Mouse (Mus musculus): Measurements from ENCODE around the gene Gm21964.

The Gm21964 gene

GRCm38 (mm10) chr8:110100907-110101306, at the start of gene Gm21964:
Gene Gm21964 (plus strand): TSS chr8:110101207.
- in situ Hi-C loops (cut with MboI) = no loop called here

DNA sequence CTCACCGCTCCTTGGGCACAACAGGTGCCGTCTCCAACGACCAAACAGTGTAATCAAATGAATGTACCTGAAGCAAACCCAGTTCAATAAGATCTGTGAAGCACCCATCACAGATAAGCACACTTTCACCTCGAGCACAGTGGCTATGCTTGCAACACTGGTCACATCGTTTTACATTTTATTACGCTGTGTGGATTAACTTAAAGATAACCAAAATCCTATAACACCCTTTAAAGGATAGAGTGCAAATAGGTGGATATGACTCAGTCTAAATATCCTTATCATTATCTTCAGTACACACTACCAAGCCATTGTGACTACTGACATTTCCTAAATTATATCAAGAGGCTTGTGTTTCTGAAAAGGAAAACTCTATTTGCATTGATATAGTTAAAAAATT, 49.8 kb upstream of the Gm21964 start:
- in situ Hi-C loops (cut with MboI) = no loop called here

DNA sequence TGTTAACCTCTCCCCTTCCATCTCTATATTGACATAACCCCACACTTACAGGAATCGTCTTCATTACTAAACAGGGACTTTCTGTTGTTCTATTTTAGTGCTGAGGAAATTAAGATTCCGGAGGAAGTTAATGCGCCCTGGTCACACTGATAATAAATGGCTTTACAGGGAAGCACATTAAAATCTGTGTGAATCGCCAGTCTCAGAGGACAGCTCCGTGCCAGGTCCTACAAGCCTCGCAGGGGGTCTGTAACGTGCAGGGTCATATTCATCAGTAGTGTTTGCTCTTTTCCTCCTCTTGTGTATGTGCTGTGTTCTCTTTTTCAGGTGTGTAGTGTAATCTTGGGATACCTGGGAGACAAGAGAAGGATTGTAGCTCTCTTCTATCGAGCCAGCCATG, 42.8 kb upstream of the Gm21964 start:
- in situ Hi-C loops (cut with MboI) = no loop called here

DNA sequence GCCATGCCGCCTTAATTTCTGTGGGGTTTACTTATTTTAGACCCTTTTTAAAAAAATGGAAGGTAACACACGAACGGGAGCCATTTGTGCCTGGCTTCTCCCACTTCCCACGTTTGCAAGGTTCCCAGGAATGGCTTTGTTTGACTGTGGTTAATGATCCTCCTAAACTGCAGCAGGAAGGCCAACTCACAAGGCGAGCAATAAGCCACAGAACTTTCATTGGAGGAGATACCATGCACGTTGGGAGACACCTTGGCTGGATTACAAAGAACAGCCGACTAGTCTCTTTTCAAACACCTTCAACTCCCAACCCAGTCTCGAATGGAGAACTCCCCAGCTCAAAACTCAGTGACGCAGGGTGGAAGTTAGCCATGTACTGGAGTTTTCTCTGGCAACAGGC, 36.8 kb upstream of the Gm21964 start:
- in situ Hi-C loops (cut with MboI) = no loop called here

DNA sequence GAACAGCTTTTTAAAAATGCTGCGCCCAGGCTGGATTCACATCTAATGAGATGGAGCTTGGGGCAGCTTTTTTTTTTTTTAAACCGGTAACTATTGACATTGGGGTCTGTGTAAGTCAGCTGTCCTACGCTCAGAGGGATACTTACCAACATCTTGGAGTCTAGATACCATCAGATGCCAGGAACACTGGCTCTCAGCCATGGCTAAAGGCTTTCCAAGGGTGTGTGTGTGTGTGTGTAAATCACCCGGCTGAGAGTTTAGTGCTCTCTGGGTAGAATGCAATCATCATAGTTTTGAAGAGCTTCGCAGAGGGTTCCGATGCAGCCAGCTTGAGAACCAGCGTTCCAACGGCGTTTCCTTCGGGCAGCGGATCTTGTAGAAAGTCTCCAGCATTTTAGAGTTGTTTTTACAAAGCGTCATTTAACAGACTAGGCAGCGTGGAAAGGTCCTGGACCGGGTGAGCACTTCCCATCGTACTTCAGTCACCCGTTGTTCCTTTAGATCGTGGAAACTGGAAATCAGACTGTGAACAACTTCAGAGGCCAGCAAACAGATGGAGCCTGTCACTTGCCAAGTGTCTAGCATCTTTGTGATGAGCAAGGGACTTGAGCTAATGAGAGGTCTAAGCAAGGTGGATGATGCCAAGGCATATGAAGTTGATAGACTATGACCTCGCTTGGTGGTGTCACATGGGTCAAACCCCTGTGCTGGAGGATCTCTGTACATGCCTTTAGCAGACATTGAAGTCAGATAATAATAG, 36.2 kb upstream of the Gm21964 start:
- in situ Hi-C loops (cut with MboI) = no loop called here

DNA sequence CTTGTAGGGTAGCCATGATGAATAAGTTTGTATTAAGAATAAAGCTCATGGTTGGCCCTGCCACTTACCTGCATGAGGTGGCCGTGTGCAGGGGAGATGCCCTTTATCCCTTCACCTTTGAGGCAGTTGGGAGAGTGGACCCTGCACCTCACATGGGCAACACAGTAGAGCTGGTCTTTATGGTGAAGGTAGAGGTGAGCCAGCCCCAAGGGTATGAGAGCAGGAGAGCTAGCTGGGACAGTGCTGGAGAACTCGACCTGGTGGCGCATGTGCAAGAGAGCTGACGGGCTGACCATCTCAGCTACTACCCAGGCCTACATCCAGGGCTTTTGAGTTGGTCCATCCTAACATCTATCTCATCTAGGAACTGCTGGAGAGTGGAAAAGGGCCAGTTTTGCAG, 35.3 kb upstream of the Gm21964 start:
- in situ Hi-C loops (cut with MboI) = no loop called here

- in situ Hi-C loops (cut with MboI) = no loop called here
Measured at GRCm38 (mm10) chr8:110069706-110070105, 31.3 kb upstream of the Gm21964 start.

GRCm38 (mm10) chr8:110071600-110071999, 29.4 kb upstream of the Gm21964 start:
- in situ Hi-C loops (cut with MboI) = no loop called here

DNA sequence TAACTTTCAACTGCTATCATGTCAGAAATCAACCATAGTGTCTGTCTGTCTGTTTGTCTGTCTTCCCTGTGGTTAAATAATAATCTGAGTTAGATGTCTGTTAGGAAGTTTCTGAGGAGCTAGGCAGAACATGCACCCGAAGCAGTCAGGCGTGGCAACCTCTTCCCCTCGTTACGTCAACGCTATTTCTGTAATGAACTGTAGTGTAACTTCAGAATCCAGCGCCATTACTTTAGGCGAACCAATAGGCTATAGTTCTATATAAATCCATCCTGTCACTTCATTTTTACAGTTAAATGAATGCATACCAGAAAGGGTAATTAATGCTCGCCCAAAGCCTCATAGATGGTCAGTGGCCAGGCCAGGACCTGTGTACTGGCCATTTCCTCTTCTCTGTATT, 26.5 kb upstream of the Gm21964 start:
- in situ Hi-C loops (cut with MboI) = no loop called here

DNA sequence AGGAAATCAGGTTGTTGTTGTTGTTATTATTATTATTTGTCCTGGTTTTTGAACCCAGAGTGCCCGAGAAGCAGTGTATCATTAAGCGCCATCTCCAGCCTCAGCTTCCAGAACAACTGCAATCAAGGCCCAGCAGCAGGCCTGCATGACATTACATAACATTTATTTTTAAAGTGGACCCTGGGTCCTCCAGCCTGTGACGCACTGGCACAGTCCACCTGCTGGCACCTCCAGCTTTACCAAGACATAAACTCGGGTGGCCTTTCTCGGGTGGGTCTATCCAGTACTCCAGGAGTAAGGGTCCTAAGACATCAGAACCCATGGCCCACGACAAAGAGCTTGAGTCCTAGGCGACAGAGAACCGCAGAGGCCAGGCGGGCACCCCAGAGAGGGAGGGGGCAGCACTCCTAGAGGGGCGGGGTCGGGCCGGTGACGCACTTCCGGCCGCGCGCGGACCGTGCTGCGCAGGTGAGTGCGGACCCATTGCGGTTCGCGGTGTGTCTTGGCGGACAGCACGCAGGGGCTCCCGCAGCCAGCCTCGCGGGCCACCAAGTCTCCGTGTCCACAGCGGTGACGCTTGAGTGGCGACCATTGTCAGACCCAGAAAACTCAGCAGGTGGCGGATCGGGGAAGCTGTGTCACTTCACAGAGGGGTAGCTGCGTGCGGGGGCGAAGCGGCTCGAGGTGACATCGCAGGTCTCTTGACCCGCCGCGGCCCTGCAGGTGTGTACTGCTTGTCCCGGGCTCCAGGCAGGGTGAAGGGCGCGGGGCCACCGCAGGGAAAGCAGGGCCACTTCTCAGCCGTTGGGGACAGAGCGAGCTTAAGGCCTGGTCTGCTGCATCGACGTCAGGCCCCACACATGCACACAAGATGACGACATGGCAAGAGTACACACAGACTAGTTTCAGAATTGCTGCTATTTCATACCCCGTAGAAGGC, 21.5 kb upstream of the Gm21964 start, which contains the start of gene Zfp612:
TSS of gene Zfp612 (plus strand) at position 465 of the 940 bp plus-strand sequence.
- in situ Hi-C loops (cut with MboI) = no loop called here

- in situ Hi-C loops (cut with MboI) = no loop called here
Measured at GRCm38 (mm10) chr8:110082416-110083105, 18.4 kb upstream of the Gm21964 start.

DNA sequence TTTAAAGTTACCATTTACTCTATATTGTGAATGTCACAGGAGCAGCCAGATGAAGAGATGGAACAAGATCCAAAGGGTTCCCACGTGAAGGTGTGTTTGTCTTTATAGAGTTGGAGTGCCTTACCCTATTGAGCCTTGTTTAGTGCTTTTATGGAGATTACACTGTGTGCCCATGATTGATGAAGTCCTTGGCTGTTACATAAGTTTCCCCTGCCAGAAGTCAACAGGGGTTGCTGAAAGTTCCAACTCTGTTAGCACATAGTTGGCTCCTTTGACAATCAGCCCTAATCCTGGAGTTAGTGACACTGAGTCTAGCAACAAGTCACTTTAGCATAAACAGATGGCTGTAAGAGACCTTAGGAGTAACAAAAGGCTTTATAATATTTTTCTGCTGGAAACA, 9.1 kb upstream of the Gm21964 start:
- in situ Hi-C loops (cut with MboI) = no loop called here

DNA sequence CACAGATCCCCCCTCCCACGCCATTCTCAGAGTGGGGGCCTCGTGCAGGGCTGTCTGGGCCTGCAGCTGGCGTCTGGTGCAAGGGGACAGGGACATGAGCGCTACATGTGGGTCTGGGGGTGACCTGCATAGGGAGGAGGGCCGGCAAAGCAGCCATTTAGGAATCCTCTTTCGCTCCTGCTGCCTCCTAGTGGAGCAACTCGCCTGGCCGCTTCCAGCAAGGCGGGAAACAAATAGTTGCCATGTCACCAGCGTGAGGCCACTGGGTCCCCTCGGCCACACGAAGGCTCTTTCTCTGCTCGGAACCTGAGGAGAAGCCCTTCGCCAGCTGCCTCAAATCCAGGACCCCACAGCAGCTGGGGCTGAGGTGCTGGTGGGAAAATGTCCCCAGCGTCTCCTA, 669 bp downstream of the Gm21964 start:
- in situ Hi-C loops (cut with MboI) = no loop called here

DNA sequence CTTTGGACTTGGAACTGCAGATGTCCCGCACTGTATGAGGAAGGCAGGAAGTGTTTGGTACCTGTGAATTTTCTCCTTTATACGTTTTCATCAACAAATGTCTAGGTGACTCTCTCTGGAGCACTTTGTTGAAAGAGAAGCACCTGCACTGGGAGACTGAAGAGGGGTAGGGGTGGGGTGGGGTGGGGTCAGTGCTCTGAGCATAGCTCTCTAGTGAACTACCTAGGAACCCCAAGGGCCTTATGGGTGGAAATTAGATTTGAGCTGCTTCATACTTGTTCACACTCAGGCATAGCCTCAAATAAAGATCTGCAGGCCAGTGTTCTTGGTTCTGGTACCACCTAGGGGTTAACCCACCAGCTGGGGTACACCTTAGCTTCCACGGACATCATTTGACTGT, 1.6 kb downstream of the Gm21964 start, which contains the start of gene Gm17720:
TSS of gene Gm17720 (minus strand) at position 101 of the 400 bp plus-strand sequence.
- in situ Hi-C loops (cut with MboI) = no loop called here

DNA sequence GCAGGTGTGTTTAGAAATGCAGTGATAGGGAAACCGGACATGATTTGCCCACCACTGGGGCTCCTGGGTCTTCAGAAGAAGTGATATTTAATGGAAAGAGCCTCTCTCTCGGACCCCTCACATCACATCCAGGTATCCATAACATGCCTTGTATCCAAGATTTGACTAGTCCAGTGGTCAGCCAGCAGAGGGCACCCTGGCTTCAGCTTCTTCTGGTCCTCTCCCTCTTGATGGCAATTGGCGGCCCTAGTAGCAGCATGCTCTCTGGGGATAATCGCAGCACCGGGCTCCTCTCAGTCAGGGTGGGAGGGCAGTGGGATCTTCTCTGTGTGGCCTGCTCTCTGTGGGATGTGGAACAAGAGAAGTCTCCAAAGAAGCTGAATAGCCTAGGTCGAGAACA, 18.7 kb downstream of the Gm21964 start:
- in situ Hi-C loops (cut with MboI) = no loop called here

DNA sequence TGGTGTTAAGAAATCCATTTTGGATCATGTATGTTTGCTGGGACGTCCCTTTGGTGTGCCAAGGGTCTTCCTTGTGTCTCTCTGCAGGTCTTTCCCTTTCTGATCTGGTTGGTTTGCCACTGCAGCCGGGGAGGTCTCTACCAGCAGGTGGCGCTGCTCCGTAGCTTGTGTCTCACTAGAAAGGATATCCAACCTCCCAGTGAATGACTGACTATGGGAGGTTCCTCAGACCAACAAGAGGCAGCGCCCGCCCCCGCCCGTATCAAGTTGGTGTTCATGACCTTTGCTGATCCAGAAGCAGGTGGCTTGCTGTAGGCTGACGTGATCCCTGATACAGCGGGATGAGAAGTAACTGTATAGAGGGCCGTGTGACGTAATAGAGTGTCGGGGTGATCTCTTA, 29.5 kb downstream of the Gm21964 start:
- in situ Hi-C loops (cut with MboI) = no loop called here

DNA sequence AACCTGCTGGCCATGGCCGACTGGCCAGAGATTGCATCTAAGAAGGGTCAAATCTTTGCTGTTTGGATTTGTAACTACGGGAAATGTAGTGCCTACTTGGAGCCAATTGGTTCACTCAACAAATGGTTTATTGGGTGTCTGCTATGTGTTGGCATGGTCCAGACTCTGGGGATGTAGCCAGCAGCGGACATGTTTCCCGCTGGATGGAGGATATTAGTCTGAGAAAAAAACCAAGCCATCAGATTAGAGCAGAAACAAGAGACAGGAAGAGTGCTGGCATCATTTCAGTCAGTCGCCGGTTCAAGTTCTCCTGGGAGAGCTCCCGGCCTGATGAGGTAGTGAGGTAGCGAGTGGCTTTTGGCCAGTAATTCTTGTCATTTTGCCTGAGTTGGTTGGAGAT, 33.2 kb downstream of the Gm21964 start:
- in situ Hi-C loops (cut with MboI) = no loop called here

GRCm38 (mm10) chr8:110135515-110135914, 34.5 kb downstream of the Gm21964 start:
- in situ Hi-C loops (cut with MboI) = no loop called here

DNA sequence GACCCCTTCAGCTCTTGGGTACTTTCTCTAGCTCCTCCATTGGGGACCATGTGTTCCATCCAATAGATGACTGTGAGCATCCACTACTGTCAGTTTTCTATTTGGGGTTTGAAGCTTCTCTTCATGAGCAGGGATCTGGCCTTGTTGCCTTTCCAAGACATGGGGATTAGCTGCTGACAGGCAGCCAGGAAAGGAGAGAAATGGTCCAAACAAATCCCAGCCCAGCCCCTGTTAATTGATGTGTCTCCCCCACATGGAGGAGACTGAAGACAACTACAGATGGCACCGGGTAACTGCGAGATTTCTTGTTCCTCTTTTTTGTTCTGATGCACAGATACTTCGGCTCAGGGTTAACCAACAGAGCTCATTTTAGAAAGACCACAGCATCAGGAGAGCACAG, 39.1 kb downstream of the Gm21964 start:
- in situ Hi-C loops (cut with MboI) = no loop called here

DNA sequence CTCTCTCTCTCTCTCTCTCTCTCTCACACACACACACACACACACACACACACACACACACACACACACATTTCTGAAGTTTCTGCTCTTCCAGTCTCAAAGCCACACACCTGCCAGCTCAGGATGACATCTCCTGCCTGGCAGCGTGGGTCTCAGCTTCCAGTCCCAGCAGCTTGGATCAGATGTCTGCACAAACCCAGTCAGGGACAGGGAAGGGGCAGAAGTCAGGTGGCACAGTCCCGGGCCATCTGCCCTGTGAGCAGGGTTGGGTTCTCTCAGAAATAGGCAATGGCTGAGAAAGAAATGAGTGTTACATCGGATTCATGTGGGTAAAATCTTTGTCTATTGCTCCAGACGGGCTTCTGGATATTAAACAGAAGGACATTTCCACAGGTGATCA, 39.8 kb downstream of the Gm21964 start:
- in situ Hi-C loops (cut with MboI) = no loop called here

DNA sequence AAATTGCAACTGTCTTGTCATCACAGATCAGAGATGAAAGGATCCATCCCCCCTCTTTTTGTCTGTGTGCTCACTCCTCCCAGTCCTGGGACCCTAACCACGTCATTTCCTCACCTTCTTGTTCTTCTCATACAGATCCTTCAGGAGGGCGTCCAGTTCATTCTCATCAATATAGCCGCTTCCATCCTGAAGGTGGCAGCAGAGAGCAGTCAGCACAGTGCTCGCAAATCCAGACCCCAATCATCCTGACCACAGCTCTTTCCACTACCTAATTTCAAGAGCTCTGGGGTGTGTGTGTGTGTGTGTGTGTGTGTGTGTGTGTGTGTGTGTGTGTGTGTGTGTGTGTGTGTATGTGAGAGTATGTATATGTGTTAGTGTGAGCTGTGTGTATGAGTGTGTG, 44.5 kb downstream of the Gm21964 start:
- in situ Hi-C loops (cut with MboI) = no loop called here

DNA sequence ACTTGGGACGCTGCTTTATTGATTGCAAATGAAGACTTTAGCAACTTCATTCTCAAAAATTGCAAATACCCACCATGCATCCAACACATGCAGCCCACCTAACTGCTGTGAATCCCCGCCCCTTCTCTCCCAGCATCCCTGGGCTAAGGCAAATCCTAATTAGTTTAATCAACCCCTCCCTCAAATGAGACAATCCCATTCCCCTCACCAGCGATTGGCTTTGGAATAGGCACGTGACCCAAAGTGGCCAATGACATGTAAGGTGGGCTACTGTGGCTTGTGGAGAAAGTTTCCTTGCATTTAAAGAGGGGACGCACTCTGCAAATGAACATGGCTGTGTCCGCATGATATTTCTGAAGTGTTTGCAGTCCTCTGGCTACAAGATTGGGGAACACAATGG, 51.9 kb downstream of the Gm21964 start:
- in situ Hi-C loops (cut with MboI) = no loop called here

Data from mature B cell (primary cell).